Comparison of ENCODE assay signal across 12 mouse cellular contexts in the genomic region with DNA sequence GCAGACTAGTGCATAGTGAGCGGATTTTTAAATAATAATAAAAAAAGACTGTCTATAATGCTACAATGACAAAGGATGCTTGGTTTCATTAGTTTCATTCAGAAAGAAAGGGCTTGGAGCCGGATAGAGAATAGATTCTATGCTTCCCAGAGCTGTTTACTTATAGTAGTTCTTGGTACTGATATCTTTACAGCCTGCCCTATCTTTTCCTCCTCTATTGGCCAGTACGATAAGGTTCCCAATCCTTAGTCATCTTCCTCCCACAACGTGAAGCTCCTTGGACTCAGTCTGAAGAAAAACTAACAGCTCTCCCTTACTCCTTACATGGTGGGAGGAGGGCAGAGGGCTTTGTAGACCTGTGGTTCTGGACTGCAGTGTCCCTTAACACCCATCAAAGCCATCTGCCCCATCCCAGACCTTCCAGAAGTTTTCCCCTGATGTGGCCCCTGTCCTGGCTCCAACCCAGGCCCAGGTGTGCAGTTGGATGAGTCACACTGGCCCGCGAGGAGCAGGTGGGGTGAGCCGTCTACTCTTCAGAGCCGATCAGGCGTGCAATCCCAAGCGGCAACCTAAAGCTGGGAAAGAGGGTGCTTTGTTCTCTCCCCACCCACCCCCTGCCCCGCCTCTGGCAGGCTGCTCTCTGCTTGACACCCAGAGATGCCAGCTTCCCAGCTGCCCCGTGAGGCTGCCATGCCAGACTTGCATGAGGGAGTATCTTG.
DNase-seq lines count a peak whose midpoint lies in the region; ATAC-seq and TF ChIP-seq lines count a peak whose summit lies in the region.
"Had no signal": no experiment of that assay in that cellular context is flagged by ENCODE, and none has a peak within 500 bp of the region (broad histone marks: within the 10 kb centered on the region; RNA-seq: fewer than 3 reads in every experiment).

No protein-coding gene starts in this region.

- no peak for ATAC-seq in cerebellum, adult (ENCODE audit: insufficient number of reproducible peaks, low FRiP score, low TSS enrichment)
- peak; percentile 69 for ATAC-seq in forebrain, postnatal 0 days

- H3K79me2 ChIP-seq in MEL (ENCODE audit: control insufficient read depth, insufficient read depth, low read length, poor library complexity), result no peaks in the 10 kb centered on the region

- H3K4me3 ChIP-seq in layer of hippocampus, adult 2 months, result no peak overlapping the region
- no peak overlapping the region for H3K4me3 ChIP-seq in MEL (ENCODE audit: control insufficient read depth in 1 of 2, insufficient read depth in 1 of 2, low read depth in 2 of 2, low read length in 2 of 2)
- H3K4me3 ChIP-seq in forebrain, postnatal 0 days (ENCODE audit: low read depth, low read length), result no peak overlapping the region
- H3K4me3 ChIP-seq: heart, embryonic 15.5 days had no signal

- 0 out of 4 replicates have a peak, but pooled peaks of 1 of the 2 experiments have one; percentile 8 for TF ChIP-seq EP300 in MEL (IDR thresholded peaks at IDR 0.05; ENCODE audit: low read depth in 1 of 2, low read length in 2 of 2)

- H3K27me3 ChIP-seq in MEL (ENCODE audit: control insufficient read depth in 1 of 2, insufficient read depth in 2 of 2, low read length in 2 of 2), result no peaks in the 10 kb centered on the region
- H3K27me3 ChIP-seq in forebrain, postnatal 0 days (ENCODE audit: insufficient read depth, low read length), result no peaks in the 10 kb centered on the region
- H3K27me3 ChIP-seq: heart, embryonic 15.5 days had no signal

- no peak overlapping the region for H3K9ac ChIP-seq in MEL (ENCODE audit: control insufficient read depth, low read depth, low read length, poor library complexity, severe bottlenecking)
- H3K9ac ChIP-seq in forebrain, postnatal 0 days, result no peak overlapping the region
- H3K9ac ChIP-seq: heart, embryonic 15.5 days had no signal

- TF ChIP-seq RAD21 in MEL (IDR thresholded peaks at IDR 0.05; ENCODE audit: low read depth, low read length), result no peak

- TF ChIP-seq CTCF in layer of hippocampus, adult 2 months (conservative IDR thresholded peaks at IDR 0.05), result no peak
- TF ChIP-seq CTCF in MEL (IDR thresholded peaks at IDR 0.05 in 2 of 3, conservative IDR thresholded peaks at IDR 0.05 in 1 of 3; ENCODE audit: control insufficient read depth in 1 of 3, insufficient read depth in 1 of 3, low read depth in 2 of 3, low read length in 3 of 3, poor library complexity in 1 of 3, severe bottlenecking in 1 of 3), result no peak
- no peak for TF ChIP-seq CTCF in forebrain, postnatal 0 days (IDR thresholded peaks at IDR 0.05; ENCODE audit: low read depth)

- H3K4me2 ChIP-seq in forebrain, postnatal 0 days (ENCODE audit: low read depth), result no peak overlapping the region
- H3K4me2 ChIP-seq: heart, embryonic 15.5 days had no signal

- H3K9me3 ChIP-seq in MEL (replicated peaks; ENCODE audit: insufficient read depth, low read length), result no peaks in the 10 kb centered on the region
- H3K9me3 ChIP-seq in forebrain, postnatal 0 days (ENCODE audit: low read length), result no peaks in the 10 kb centered on the region
- H3K9me3 ChIP-seq: heart, embryonic 15.5 days had no signal

- H3K4me1 ChIP-seq in MEL (ENCODE audit: control insufficient read depth in 1 of 2, insufficient read depth in 2 of 2, low read length in 2 of 2), result peaks cover 0 to 2% of the 10 kb centered on the region in 2 experiments; a peak in 2 of 4 replicates
- no peaks in the 10 kb centered on the region for H3K4me1 ChIP-seq in forebrain, postnatal 0 days (ENCODE audit: insufficient read depth)
- H3K4me1 ChIP-seq: heart, embryonic 15.5 days had no signal

- DNase-seq in cerebellum, adult 11-12 months, result peak; percentile 7
- DNase-seq in layer of hippocampus, adult 2 months (ENCODE audit: low spot score in 2 of 2), result peak; percentile 0 to 17
- DNase-seq in layer of hippocampus, adult 9-10 months (ENCODE audit: low spot score), result no peak
- no peak for DNase-seq in MEL (ENCODE audit: low read depth, low spot score)
- DNase-seq in forebrain, postnatal 0 days, result peak; percentile 34
- DNase-seq in B cell, adult 2 months, result no peak
- DNase-seq in embryo, embryonic 11 days, result no peak
- DNase-seq: adrenal gland, postnatal 25 days; lung, adult 2 months; spleen, adult 18-20 months had no signal

- no peak overlapping the region for H3K27ac ChIP-seq in layer of hippocampus, adult 2 months
- no peak overlapping the region for H3K27ac ChIP-seq in MEL (ENCODE audit: control insufficient read depth, low read depth, low read length)
- H3K27ac ChIP-seq in forebrain, postnatal 0 days (ENCODE audit: low read depth, low read length), result no peak overlapping the region; the same call in 1 of the 2 replicates
- H3K27ac ChIP-seq: heart, embryonic 15.5 days had no signal

- H3K36me3 ChIP-seq in MEL (ENCODE audit: control insufficient read depth in 1 of 2, insufficient read depth in 2 of 2, low read length in 2 of 2), result no peaks in the 10 kb centered on the region
- H3K36me3 ChIP-seq in forebrain, postnatal 0 days (ENCODE audit: insufficient read depth), result no peaks in the 10 kb centered on the region
- H3K36me3 ChIP-seq: heart, embryonic 15.5 days had no signal

- no peak for TF ChIP-seq POLR2A in MEL (IDR thresholded peaks at IDR 0.05; ENCODE audit: control insufficient read depth in 1 of 2, insufficient read depth in 1 of 2, low read depth in 1 of 2, low read length in 2 of 2, poor library complexity in 1 of 2)

- 34% methylated on average over 12 of the region's 12 CpGs for WGBS in forebrain, postnatal 0 days

TF ChIP-seq in MEL, 35 proteins besides CTCF, POLR2A, EP300 and RAD21:
- TF ChIP-seq TCF12 (IDR thresholded peaks at IDR 0.05; ENCODE audit: low read depth, low read length), result no peak
- TF ChIP-seq GATA1 (IDR thresholded peaks at IDR 0.05; ENCODE audit: low read depth, low read length), result 0 out of 2 replicates have a peak, but pooled peaks have one; percentile 36

Comparison
In these comparisons a context has a peak if more than half of its experiments do, and no peak if none do; other contexts are left out.
1. DNase-seq: peak in cerebellum, adult 11-12 months (single experiment), layer of hippocampus, adult 2 months (2 of 2) and forebrain, postnatal 0 days (single experiment); none in layer of hippocampus, adult 9-10 months (single experiment), MEL (single experiment), B cell, adult 2 months (0 of 2) and embryo, embryonic 11 days (single experiment).